Mouse (Mus musculus) Patski (cell line): ENCODE measurements around the gene Xrcc3. TPM values are rescaled to one million over a fixed set of nuclear protein-coding genes. Genes with fewer than 3 reads are reported as not detected.

Source experiments
- ATAC-seq: fragments of 100-300 bp; one replicate; pipeline ENCODE4 v1.8.0; 2021
- CTCF ChIA-PET: fragments of 350-600 bp; sonication (Branson Sonifier 250); formaldehyde crosslinking; loops from one replicate; lab custom pipeline; 2022; ENCODE audit warnings: inconsistent platforms; lab: Charles Lee
- POLR2A ChIA-PET: fragments of 350-600 bp; sonication (Branson Sonifier 250); formaldehyde crosslinking; loops from one replicate; lab custom pipeline; 2022; ENCODE audit warnings: antibody characterized with exemption, inconsistent platforms; lab: Charles Lee
- DNase-seq: peaks from one replicate; pipeline ENCODE4 v3.0.0-alpha.2; 2011; ENCODE audit warnings: low read depth, low spot score
- H3K27me3 ChIP-seq: fragments of 371-371 bp; one replicate; pipeline ENCODE4 v1.5.1; 2021
- CTCF ChIP-seq: fragments of 100-300 bp; IDR thresholded peaks from one replicate; pipeline ENCODE4 v1.5.1; 2021
- in situ Hi-C: fragments of 300-500 bp; cut with MboI; formaldehyde crosslinking; loops from 3 replicates; pipeline ENCODE4 v1.11.1; 2018; ENCODE audit warnings: low pct_unique_long_range_greater_than_20kb, mixed read lengths
- polyA plus RNA-seq: library from polyadenylated mRNA; unstranded; gene quantifications from one replicate; pipeline ENCODE4 v1.2.3, GENCODE M21; 2021

Gene Xrcc3
- polyA plus RNA-seq, 1 experiment from 2014 or later, result 4.1 TPM

GRCm38 (mm10) chr12:111798493-111798892 lies 15.2 kb downstream of the Xrcc3 start:
- CTCF ChIA-PET, result no interaction called here

GRCm38 (mm10) chr12:111797251-111797650 lies 16.4 kb downstream of the Xrcc3 start:
- ChIA-PET CTCF (no interaction called here), POLR2A (no interaction called here)
- DNase-seq (no peak), ATAC-seq (no peak)
- TF ChIP-seq CTCF, result no peak
- in situ Hi-C loops, result no loop called here
- no peaks in the 10 kb centered on the region for H3K27me3 ChIP-seq

More at GRCm38 (mm10) chr12:111798493-111798892, 15.2 kb downstream of the Xrcc3 start:
- in situ Hi-C loops, result no loop called here
- POLR2A ChIA-PET, result no interaction called here
- ATAC-seq (no peak), DNase-seq (no peak)
- H3K27me3 ChIP-seq, result no peaks in the 10 kb centered on the region
- no peak for TF ChIP-seq CTCF

GRCm38 (mm10) chr12:111795180-111795895 lies 18.3 kb downstream of the Xrcc3 start:
- in situ Hi-C loops, result no loop called here
- CTCF ChIA-PET, result no interaction called here
- DNase-seq, result no peak
- POLR2A ChIA-PET, result no interaction called here
- H3K27me3 ChIP-seq, result no peaks in the 10 kb centered on the region
- no peak for TF ChIP-seq CTCF
- no peak for ATAC-seq

- H3K27me3 ChIP-seq, result no peaks in the 10 kb centered on the region
- TF ChIP-seq CTCF, result no peak
- ATAC-seq, result no peak
- DNase-seq, result no peak
- POLR2A ChIA-PET, result no interaction called here
- in situ Hi-C loops, result no loop called here
- CTCF ChIA-PET, result no interaction called here
Observed at GRCm38 (mm10) chr12:111794526-111795179, 19.0 kb downstream of the Xrcc3 start.

GRCm38 (mm10) chr12:111794102-111794501 lies 19.6 kb downstream of the Xrcc3 start:
- DNase-seq, result no peak
- in situ Hi-C loops, result no loop called here
- ChIA-PET POLR2A (no interaction called here), CTCF (no interaction called here)
- no peak for ATAC-seq
- TF ChIP-seq CTCF, result no peak
- H3K27me3 ChIP-seq, result no peaks in the 10 kb centered on the region

GRCm38 (mm10) chr12:111791474-111792104 lies 22.1 kb downstream of the Xrcc3 start:
- no peak for TF ChIP-seq CTCF
- no peaks in the 10 kb centered on the region for H3K27me3 ChIP-seq
- ATAC-seq (no peak), DNase-seq (no peak)
- ChIA-PET POLR2A (no interaction called here), CTCF (no interaction called here)
- in situ Hi-C loops, result no loop called here

GRCm38 (mm10) chr12:111790631-111791030 lies 23.0 kb downstream of the Xrcc3 start:
- CTCF ChIA-PET, result no interaction called here
- in situ Hi-C loops, result no loop called here
- no peak for DNase-seq
- no peak for ATAC-seq
- POLR2A ChIA-PET, result no interaction called here
- no peaks in the 10 kb centered on the region for H3K27me3 ChIP-seq
- no peak for TF ChIP-seq CTCF

- DNase-seq (no peak), ATAC-seq (peak; percentile 57)
- TF ChIP-seq CTCF, result no peak
- CTCF ChIA-PET, result no interaction called here
- in situ Hi-C loops, result no loop called here
- POLR2A ChIA-PET, result interaction anchor here (1.2 kb wide), 1 partner anchor 19 kb away, joined by 3 read pairs; no protein-coding TSS in a partner anchor
- no peaks in the 10 kb centered on the region for H3K27me3 ChIP-seq
Observed at GRCm38 (mm10) chr12:111790090-111790489, 23.6 kb downstream of the Xrcc3 start.

GRCm38 (mm10) chr12:111787015-111787414 lies 26.7 kb downstream of the Xrcc3 start:
- ChIA-PET CTCF (no interaction called here), POLR2A (no interaction called here)
- DNase-seq (no peak), ATAC-seq (no peak)
- in situ Hi-C loops, result no loop called here
- no peak for TF ChIP-seq CTCF
- H3K27me3 ChIP-seq, result no peaks in the 10 kb centered on the region

- ATAC-seq, result no peak
- POLR2A ChIA-PET, result no interaction called here
Observed at GRCm38 (mm10) chr12:111785174-111785573, 28.5 kb downstream of the Xrcc3 start.

GRCm38 (mm10) chr12:111779544-111779943 lies 34.1 kb downstream of the Xrcc3 start:
- CTCF ChIA-PET, result no interaction called here
- ATAC-seq (no peak), DNase-seq (no peak)
- no peaks in the 10 kb centered on the region for H3K27me3 ChIP-seq
- TF ChIP-seq CTCF, result no peak
- POLR2A ChIA-PET, result no interaction called here
- in situ Hi-C loops, result no loop called here

More at GRCm38 (mm10) chr12:111785174-111785573, 28.5 kb downstream of the Xrcc3 start:
- in situ Hi-C loops, result no loop called here
- no peak for DNase-seq
- CTCF ChIA-PET, result no interaction called here
- TF ChIP-seq CTCF, result no peak
- no peaks in the 10 kb centered on the region for H3K27me3 ChIP-seq
